Mouse (Mus musculus) stomach, postnatal 0 days (tissue): ENCODE measurements around the gene Acot7.

ENCODE experiments used
- CTCF ChIP-seq: IDR thresholded peaks from 2 replicates; pipeline ENCODE4 v1.5.1; 2016; ENCODE audit warnings: antibody characterized with exemption, low read depth, mild to moderate bottlenecking, moderate library complexity
- EP300 ChIP-seq: optimal IDR thresholded peaks from 2 replicates; pipeline ENCODE3; 2016; ENCODE audit warnings: antibody characterized with exemption

DNA sequence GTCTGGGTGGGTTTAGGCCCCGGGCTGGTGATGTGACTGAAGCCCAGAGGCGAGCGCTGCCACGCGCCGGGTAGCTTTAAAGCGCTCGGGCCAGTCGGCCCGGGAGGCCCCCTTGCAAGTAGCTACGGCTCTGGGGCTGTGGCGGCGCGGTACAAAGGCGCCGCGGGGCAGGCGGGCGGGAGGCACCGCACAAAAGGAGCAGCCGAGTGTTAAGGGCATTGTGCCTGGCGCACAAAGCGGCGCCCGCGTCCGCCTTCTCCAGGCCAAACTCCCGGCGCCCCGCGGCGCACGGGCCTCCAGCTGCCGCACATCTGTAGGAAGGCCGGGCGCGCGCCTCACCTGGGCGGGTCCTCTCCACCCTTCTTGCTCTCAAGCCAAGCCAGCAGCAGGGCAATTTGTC lies 112.5 kb downstream of the Acot7 start:
- no peak for TF ChIP-seq CTCF
- no peak for TF ChIP-seq EP300
